Mouse (Mus musculus) induced T-regulatory cell, adult 2 months (primary cell): Measurements from ENCODE around the gene Fads2.

ENCODE experiments used
- DNase-seq: peaks from one replicate; pipeline ENCODE4 v3.0.0-alpha.2; 2012; ENCODE audit warnings: low read depth

The Fads2 gene

GRCm38 (mm10) chr19:10041388-10042148 is 60.0 kb downstream of the Fads2 start, which contains the start of gene Fads3:
TSS of gene Fads3 (plus strand) at chr19:10041569.
- peak; percentile 15 for DNase-seq

- DNase-seq, result no peak
Measured at GRCm38 (mm10) chr19:10040866-10041387, 60.6 kb downstream of the Fads2 start.

GRCm38 (mm10) chr19:10039615-10040014 is 61.9 kb downstream of the Fads2 start:
- DNase-seq, result no peak

- DNase-seq, result no peak
Measured at GRCm38 (mm10) chr19:10038910-10039309, 62.6 kb downstream of the Fads2 start.

GRCm38 (mm10) chr19:10038364-10038763 is 63.2 kb downstream of the Fads2 start:
- no peak for DNase-seq

- DNase-seq, result no peak
Measured at GRCm38 (mm10) chr19:10037534-10037933, 64.0 kb downstream of the Fads2 start.

GRCm38 (mm10) chr19:10034785-10035447 is 66.6 kb downstream of the Fads2 start:
- peak; percentile 83 for DNase-seq

GRCm38 (mm10) chr19:10034356-10034755 is 67.2 kb downstream of the Fads2 start:
- no peak for DNase-seq

- peak; percentile 76 for DNase-seq
Measured at GRCm38 (mm10) chr19:10033211-10033973, 68.2 kb downstream of the Fads2 start.

- DNase-seq, result no peak
Measured at GRCm38 (mm10) chr19:10029746-10030145, 71.8 kb downstream of the Fads2 start.

GRCm38 (mm10) chr19:10025169-10025875 is 76.2 kb downstream of the Fads2 start:
- no peak for DNase-seq

GRCm38 (mm10) chr19:10023304-10023758 is 78.2 kb downstream of the Fads2 start:
- no peak for DNase-seq

GRCm38 (mm10) chr19:10022414-10023303 is 78.9 kb downstream of the Fads2 start:
- no peak for DNase-seq

GRCm38 (mm10) chr19:10021981-10022380 is 79.6 kb downstream of the Fads2 start:
- no peak for DNase-seq

GRCm38 (mm10) chr19:10019214-10019760 is 82.3 kb downstream of the Fads2 start:
- no peak for DNase-seq

GRCm38 (mm10) chr19:10018527-10018818 is 83.1 kb downstream of the Fads2 start:
- DNase-seq, result no peak

- peak; percentile 58 for DNase-seq
Measured at GRCm38 (mm10) chr19:10017637-10018526, 83.7 kb downstream of the Fads2 start.

GRCm38 (mm10) chr19:10016151-10016550 is 85.4 kb downstream of the Fads2 start:
- DNase-seq, result no peak

- no peak for DNase-seq
Measured at GRCm38 (mm10) chr19:10015442-10015841, 86.1 kb downstream of the Fads2 start.
